Mouse (Mus musculus) liver, adult 2 months (tissue): ENCODE data around the gene Dhx38. TPM values are rescaled to one million over a fixed set of nuclear protein-coding genes. Genes with fewer than 3 reads are reported as not detected.

ENCODE experiments used
- DNase-seq: peaks from one replicate; pipeline ENCODE4 v3.0.0-alpha.2; 2011; ENCODE audit warnings: low read depth, low spot score; ENCODE audit errors: extremely low read depth
- H3K27ac ChIP-seq: fragments of 200-500 bp; replicated peaks from 2 replicates; pipeline ENCODE4 v1.5.1; 2012; ENCODE audit warnings: low read depth, mild to moderate bottlenecking, control low read depth, inconsistent platforms, low read length; ENCODE audit not compliant: insufficient read depth
- H3K27me3 ChIP-seq: fragments of 200-500 bp; 2 replicates; pipeline ENCODE4 v1.6.1; 2012; ENCODE audit warnings: mild to moderate bottlenecking, moderate library complexity, low read length, inconsistent platforms; ENCODE audit not compliant: control insufficient read depth, insufficient read depth
- H3K36me3 ChIP-seq: fragments of 200-500 bp; 2 replicates; pipeline ENCODE4 v1.6.1; 2012; ENCODE audit warnings: low read length, inconsistent platforms; ENCODE audit not compliant: control insufficient read depth, insufficient read depth
- H3K4me1 ChIP-seq: fragments of 200-500 bp; 2 replicates; pipeline ENCODE4 v1.6.1; 2011; ENCODE audit warnings: low read length; ENCODE audit not compliant: control insufficient read depth, insufficient read depth
- H3K4me3 ChIP-seq: fragments of 200-500 bp; 2 replicates; pipeline ENCODE4 v1.5.1; 2011; ENCODE audit warnings: low read depth, mild to moderate bottlenecking, control low read depth, low read length, moderate library complexity; ENCODE audit not compliant: insufficient read depth
- H3K79me2 ChIP-seq: fragments of 200-500 bp; 2 replicates; pipeline ENCODE4 v1.6.1; 2012; ENCODE audit warnings: inconsistent platforms, mild to moderate bottlenecking, low read length, moderate library complexity; ENCODE audit not compliant: control insufficient read depth, insufficient read depth
- H3K9ac ChIP-seq: fragments of 200-500 bp; 2 replicates; pipeline ENCODE4 v1.6.1; 2012; ENCODE audit warnings: low read depth, mild to moderate bottlenecking, control low read depth, inconsistent platforms, low read length
- CTCF ChIP-seq: fragments of 200-500 bp; IDR thresholded peaks from 2 replicates; pipeline ENCODE4 v1.5.1; 2011; ENCODE audit warnings: low read depth, low read length, control low read depth
- POLR2A ChIP-seq: fragments of 200-500 bp; IDR thresholded peaks from 2 replicates; pipeline ENCODE4 v1.6.1; 2011; ENCODE audit warnings: low read length, control low read depth; ENCODE audit not compliant: insufficient read depth; ENCODE audit errors: extremely low read depth
- WGBS: fragments of 180-500 bp; shearing (Covaris S2); methylation state at CpG from one replicate; pipeline ENCODE4 v1.1.7; 2018; 5-methylcytosine and 5-hydroxymethylcytosine counted together
- polyA plus RNA-seq: library from polyadenylated mRNA; depleted of rRNA; stranded (reverse); fragments of >200 nt; gene quantifications from 2 replicates; pipeline ENCODE4 v1.2.3, GENCODE M21; 2012
- total RNA-seq: library from RNA; depleted of rRNA; stranded (reverse); fragments of >200 nt; gene quantifications from 2 replicates; pipeline ENCODE4 v1.2.3, GENCODE M21; 2014

The Dhx38 gene
- total and polyA plus RNA-seq, 2 experiments, result 6.9 to 10.2 TPM

DNA sequence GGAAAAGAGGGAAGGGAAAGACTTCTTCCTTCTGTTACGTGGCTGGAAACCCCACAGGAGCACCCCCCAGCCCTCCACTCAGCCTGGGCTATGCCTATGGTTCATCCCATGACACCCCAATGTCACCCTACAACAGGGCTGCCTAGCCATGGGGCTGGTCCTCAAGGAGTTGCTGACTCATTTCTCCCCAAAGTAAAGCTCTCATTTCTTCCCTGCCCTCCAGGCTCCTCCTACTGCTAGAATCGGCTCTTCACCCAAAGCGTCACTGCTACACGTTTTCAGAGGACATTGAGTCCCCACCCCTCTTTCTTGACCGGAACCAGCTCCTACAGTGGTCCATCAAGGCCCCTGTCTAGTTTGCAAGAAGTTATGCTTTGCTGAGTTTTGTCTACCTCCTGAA, 23.5 kb downstream of the Dhx38 start:
- no peak overlapping the region for H3K4me3 ChIP-seq
- no peak for DNase-seq
- TF ChIP-seq CTCF (no peak), POLR2A (no peak)
- no peaks in the 10 kb centered on the region for H3K79me2 ChIP-seq
- no peaks in the 10 kb centered on the region for H3K4me1 ChIP-seq
- H3K27me3 ChIP-seq, result no peaks in the 10 kb centered on the region
- no peaks in the 10 kb centered on the region for H3K36me3 ChIP-seq
- no peak overlapping the region for H3K27ac ChIP-seq
- no peak overlapping the region for H3K9ac ChIP-seq
- WGBS, result 77% methylated on average over 5 of the region's 5 CpGs

DNA sequence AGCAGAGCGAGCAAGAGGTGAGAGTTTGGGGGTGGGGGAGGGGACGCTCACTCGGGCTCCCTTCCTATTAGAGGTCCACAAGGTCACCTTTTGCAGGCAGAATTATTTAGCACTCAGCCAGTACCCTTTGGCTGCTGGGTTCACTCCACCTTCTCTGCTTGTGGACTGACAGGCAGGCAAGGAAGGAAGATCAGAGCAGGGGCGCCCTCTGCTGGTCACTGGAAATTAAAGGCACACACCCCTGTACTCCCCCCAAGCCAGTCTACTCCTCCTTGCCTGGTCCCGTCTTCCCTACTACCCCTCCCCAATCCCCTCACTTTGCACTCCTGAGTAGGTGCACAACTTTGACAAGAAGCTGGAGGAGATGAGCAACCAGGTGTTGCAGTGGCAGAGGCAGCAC, 29.0 kb downstream of the Dhx38 start:
- Histone ChIP-seq H3K4me3 (no peak overlapping the region), H3K79me2 (no peaks in the 10 kb centered on the region), H3K4me1 (no peaks in the 10 kb centered on the region), H3K36me3 (no peaks in the 10 kb centered on the region), H3K9ac (no peak overlapping the region), H3K27ac (no peak overlapping the region), H3K27me3 (no peaks in the 10 kb centered on the region)
- peak; percentile 37 for DNase-seq
- TF ChIP-seq POLR2A (no peak), CTCF (peak; percentile 83)
- WGBS, result 8% methylated on average over 5 of the region's 5 CpGs

DNA sequence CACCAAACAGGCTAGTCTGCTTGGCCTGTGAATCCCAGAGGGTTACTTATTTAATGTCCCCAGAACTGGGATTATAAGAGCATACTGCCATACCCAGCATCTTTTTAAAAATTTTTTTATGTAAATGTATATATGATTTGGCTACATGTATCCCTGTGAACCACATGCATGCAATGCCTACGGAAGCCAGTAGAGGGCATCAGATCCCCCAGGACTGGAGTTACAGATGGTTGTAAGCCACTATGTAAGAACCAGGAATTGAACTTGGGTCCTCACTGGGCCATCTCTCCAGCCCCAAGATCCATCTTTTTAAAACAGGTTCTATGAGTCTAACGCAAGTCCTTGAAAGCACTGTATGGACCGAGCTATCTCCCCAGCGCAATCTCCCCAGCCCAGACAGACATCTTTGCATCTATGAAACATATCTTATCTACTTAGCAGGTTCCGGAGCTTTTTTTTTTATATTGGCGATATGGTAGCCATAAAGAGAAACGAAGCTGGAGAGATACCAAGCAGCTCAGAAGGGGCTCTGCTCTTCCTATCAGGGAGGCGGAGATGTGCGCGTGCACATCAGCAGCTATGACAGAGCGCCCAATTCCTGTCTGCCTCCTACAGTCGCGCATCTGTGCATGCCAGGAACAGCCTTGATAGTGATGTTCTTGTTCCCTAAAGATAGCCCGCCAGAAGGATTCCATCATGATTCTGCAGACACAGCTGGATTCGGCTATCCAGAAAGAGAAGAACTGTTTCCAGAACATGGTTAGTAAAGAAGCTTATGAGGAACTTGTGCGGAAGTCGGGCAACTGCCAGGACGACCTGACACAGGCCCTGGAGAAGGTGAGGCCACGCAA, 30.3 kb downstream of the Dhx38 start:
- H3K79me2 ChIP-seq, result no peaks in the 10 kb centered on the region
- TF ChIP-seq CTCF (peak; percentile 64), POLR2A (no peak)
- 85% methylated on average over 19 of the region's 19 CpGs for WGBS
- H3K27me3 ChIP-seq, result no peaks in the 10 kb centered on the region
- DNase-seq, result peak; percentile 30
- no peaks in the 10 kb centered on the region for H3K4me1 ChIP-seq
- no peak overlapping the region for H3K27ac ChIP-seq
- H3K36me3 ChIP-seq, result no peaks in the 10 kb centered on the region
- no peak overlapping the region for H3K4me3 ChIP-seq
- no peak overlapping the region for H3K9ac ChIP-seq

DNA sequence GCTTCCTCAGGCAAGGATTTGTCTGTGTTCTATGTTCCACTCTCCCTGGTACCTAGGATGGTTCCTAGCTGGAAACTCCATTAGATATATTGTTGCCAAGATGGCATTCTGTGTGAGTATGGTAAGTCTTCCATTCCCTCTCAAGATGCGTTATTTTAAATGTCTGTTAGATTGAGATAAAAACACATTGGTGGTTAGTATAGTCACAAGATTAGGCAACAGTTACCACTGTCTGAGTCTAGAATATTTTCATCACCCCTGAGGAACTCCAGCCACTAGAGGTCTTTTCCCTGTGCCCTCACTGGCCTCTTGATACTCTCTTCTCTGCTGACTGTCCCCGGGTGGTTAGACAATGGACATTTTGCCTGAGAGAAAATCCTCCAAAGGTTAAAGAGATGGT, 41.7 kb downstream of the Dhx38 start:
- no peak for TF ChIP-seq POLR2A
- TF ChIP-seq CTCF, result no peak
- no peaks in the 10 kb centered on the region for H3K79me2 ChIP-seq
- no peak overlapping the region for H3K4me3 ChIP-seq
- H3K9ac ChIP-seq, result no peak overlapping the region
- no peaks in the 10 kb centered on the region for H3K36me3 ChIP-seq
- WGBS, result 78% methylated on average over 2 of the region's 2 CpGs
- no peak for DNase-seq
- H3K27me3 ChIP-seq, result no peaks in the 10 kb centered on the region
- no peaks in the 10 kb centered on the region for H3K4me1 ChIP-seq
- H3K27ac ChIP-seq, result no peak overlapping the region

DNA sequence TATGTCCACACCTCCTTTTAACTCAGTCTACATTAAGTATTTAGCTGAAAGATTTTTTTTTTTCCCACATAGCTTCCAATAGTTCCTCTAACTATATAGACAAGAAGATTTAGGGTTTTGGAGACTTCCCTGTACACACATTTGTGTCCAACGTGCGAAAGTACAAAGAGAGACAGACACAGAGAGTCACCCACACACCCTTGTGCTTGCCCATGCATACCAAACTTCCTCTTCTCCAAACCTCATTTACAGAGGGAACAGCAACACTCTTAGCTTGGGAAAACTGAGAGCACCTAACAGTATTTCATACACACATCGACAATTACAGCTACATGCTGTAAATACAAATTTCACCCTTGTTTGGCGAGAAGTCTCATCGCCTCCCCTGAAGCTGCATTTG, 60.1 kb downstream of the Dhx38 start:
- Histone ChIP-seq H3K9ac (no peak overlapping the region), H3K79me2 (no peaks in the 10 kb centered on the region), H3K27ac (no peak overlapping the region), H3K4me3 (no peak overlapping the region), H3K27me3 (no peaks in the 10 kb centered on the region), H3K4me1 (no peaks in the 10 kb centered on the region), H3K36me3 (no peaks in the 10 kb centered on the region)
- 88% methylated on average over 5 of the region's 5 CpGs for WGBS
- TF ChIP-seq POLR2A, result no peak
- no peak for TF ChIP-seq CTCF
- DNase-seq, result no peak

DNA sequence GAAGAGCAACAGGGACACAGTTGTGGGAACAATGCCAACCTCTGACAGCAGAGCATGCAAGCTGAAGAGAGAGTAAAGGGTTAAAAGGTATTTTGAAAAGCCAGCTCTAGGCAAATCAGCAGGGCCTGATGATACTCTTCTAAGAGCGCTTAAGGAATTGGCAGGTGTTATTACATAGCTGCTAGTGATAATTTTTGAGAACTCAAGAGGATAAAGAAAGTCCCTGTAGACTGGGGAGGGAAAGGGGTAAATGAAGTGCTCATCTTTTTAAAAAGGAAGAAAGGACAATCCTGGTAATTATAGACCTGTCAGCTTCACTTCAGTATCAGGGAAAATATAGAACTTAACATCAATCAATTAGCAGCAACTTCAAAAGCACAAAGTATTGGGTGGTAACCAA, 62.1 kb downstream of the Dhx38 start:
- Histone ChIP-seq H3K4me3 (no peak overlapping the region), H3K36me3 (no peaks in the 10 kb centered on the region), H3K4me1 (no peaks in the 10 kb centered on the region), H3K27me3 (no peaks in the 10 kb centered on the region), H3K9ac (no peak overlapping the region), H3K79me2 (no peaks in the 10 kb centered on the region), H3K27ac (no peak overlapping the region)
- 83% methylated on average over 1 of the region's 1 CpGs for WGBS
- no peak for DNase-seq
- no peak for TF ChIP-seq POLR2A
- no peak for TF ChIP-seq CTCF
